Mouse (Mus musculus) ovary, postnatal 10 days (tissue): ENCODE data around the gene Sim2.

Experiments used
- DNase-seq: peaks from one replicate; pipeline ENCODE4 v3.0.0; 2022; ENCODE audit warnings: low spot score

The Sim2 gene

GRCm38 (mm10) chr16:94084711-94085602 is at the start of gene Sim2:
Gene Sim2, plus strand, starts transcription at chr16:94084931.
- no peak for DNase-seq

DNA sequence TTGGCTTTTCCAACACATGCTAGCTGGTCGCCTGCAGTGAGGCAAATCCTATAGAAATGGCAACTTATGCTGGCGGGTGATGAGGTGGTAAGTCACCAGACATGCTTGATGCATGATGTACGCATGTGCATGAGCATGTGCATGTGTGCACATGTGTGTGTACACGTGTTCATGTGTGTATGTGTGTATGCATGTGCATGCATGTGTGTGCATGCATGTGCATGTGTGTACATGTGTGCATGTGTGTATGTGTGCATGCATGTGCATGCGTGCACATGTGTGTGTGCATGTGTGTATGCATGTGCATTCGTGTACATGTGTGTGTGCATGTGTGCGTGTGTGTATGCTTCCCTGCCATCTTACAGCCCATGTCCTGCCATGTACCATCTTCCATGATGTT is 47.5 kb upstream of the Sim2 start:
- no peak for DNase-seq

DNA sequence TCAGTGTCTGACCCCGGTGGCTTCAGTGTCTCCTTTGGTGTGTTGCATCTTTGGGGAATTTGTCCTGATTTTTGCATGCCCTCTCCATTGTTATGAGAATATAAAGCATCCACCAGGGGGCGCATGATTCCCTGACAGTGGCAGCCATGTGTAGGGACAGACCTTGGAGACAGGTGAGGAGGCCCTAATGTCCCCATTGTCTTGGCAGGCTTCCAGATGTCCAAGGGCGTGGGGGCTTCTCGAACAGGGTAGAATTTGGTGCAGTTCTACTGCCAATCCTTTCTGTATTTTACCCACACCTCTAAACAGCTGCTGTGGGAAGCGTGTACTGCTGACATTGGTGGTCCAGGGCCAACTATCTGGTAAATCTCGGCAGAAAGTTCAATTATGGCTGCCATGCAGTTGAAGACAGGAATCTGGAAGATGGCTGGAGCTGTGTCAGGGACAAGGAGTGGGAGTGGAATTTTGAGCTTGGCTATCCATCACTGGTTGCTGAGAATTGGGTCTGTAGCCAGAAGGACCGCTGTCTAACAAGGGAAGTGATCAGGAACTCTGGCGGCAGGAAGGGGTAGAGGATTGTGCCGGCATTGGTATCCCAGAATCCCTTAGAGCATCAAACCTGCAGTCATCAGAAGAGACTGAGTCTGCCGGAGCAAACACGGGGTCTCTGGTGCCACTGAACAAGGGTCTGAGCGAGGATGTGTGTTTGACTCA is 46.3 kb upstream of the Sim2 start:
- no peak for DNase-seq

DNA sequence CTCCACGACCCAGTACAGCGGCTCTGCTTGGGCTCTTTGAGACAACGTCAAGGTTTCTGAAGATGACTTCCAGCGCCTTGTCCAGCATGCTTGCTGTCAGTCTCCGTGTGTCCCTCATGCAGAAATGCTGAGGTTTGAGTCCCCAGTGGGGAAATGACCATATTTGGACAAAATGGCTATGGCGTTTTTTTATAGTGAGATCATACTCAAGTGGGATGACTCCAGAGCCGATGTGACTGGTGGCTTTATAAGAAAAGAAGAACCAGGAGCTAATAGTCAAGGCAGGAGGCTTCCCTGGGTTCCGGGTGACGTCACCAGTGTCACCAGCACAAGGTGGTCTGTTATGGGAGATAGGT is 45.8 kb upstream of the Sim2 start:
- DNase-seq = no peak

- no peak for DNase-seq
Observed at GRCm38 (mm10) chr16:94040485-94040884, 44.2 kb upstream of the Sim2 start.

GRCm38 (mm10) chr16:94041065-94041712 is 43.5 kb upstream of the Sim2 start:
- DNase-seq = no peak

DNA sequence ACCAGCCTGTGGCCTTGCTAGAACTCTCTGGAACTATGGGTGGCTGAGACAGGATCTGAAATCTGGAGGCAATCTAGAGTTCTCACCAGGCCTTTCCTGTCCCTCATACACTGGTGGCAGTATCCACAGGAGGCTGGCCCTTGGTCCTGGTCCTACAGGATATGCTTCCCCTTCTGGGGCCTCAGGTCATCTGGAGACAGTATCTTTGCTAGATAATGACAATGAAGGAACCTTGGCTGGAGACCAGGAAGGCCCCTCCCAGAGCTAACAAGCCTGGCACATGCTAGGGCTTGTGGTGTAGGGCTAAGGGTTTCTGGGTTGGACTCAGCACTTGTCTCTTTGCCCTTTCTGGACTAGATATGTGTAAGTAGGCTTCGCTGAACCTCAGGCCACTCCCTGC is 40.9 kb upstream of the Sim2 start:
- DNase-seq = no peak

DNA sequence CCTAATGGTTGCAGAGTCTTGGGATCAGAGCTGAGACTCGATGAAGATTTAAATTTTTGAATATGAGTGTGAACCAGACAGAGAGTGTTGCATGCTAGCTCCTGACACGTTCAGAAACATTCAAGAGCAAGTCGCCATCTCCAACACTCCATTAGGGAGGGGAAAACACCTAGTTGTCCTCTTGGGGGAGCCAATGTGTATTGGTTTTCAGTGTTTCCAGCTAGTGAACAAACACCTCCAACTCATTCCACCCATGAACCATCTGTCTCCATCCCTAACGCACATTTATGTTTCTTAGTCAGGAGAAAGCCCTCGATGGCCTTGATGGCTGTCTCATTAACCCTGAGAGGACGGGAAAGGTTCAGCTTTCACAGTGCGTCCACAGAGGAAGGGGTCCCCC is 39.7 kb upstream of the Sim2 start:
- DNase-seq = no peak

- DNase-seq = no peak
Observed at GRCm38 (mm10) chr16:94050368-94050767, 34.4 kb upstream of the Sim2 start.

GRCm38 (mm10) chr16:94055176-94055575 is 29.6 kb upstream of the Sim2 start:
- DNase-seq = no peak

DNA sequence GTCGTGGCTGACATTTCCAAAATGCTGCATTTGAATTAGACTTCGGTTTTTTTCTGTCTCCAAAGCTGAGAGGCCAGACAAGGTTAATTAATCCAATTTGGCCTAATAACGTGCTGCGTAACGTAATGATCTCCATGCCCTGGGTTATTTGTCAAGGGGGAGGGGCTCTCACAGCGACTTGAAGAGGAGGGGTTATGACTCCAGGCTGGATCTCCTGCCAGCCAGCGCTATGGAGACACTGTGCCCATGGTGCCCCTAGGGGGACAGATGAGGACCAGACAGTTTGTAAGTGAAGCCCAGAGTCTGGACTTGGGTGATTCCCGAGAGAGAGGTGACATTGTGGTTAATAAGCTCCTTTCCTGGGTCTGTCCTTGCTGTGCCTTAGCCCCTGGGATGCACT is 29.2 kb upstream of the Sim2 start:
- DNase-seq = no peak

DNA sequence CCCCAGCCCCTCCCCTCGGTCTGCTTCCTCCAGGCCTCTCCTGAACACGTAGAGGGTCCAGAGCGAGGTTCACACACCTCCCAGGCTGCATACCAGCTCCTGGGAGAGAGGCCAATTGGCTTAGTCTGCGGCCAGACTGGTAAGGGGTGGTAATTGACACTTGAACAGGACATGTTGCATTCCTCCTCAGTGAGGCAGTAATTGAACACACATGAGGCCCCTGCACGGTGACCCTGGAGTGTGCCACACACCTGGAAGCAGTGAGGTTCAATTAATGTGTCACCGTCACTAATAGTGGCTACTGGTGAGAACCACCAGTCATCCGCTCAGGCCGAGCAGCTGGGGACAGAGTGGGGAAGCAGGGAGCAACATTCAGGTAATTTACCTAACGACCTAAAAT is 24.9 kb upstream of the Sim2 start:
- DNase-seq = no peak

DNA sequence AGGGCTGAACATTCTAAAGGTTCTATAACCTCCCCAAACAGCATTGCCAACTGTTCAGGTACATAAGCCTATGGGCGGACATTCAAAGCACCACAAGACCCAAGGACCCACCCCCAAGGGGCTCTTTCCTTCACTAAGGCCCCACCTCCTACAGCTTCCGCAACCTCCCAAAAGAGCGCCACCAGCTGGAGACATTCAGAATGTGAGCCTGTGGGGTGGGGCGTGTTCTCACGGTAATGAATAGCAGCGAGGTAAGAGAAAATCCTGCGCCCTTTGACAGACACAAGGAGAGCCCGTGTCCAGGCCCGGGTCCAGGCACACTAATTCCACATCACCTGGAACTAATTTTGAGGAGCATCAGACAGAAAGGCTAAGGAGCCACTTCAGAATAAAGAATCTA is 20.5 kb upstream of the Sim2 start:
- DNase-seq = no peak

- no peak for DNase-seq
Observed at GRCm38 (mm10) chr16:94065728-94066674, 18.7 kb upstream of the Sim2 start.

- no peak for DNase-seq
Observed at GRCm38 (mm10) chr16:94066771-94067170, 18.0 kb upstream of the Sim2 start.

GRCm38 (mm10) chr16:94067280-94067679 is 17.5 kb upstream of the Sim2 start:
- DNase-seq = no peak

DNA sequence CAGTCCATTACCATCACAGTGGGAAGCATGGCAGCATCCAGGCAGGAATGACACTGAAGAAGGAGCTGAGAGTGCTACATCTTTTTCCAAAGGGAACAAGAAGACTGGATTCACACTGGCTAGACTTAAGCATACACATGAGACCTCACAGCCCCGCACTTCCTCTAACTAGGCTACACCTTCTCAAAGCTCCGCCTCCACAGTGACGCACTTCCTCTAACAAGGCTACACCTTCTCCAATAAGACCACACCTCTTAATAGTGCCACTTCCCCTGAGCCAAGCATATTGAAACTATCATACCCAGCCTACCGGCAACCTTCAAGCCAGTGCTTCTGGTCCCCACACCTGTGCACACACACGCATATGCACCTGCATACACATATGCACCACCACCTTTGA is 15.7 kb upstream of the Sim2 start:
- DNase-seq = no peak

- DNase-seq = no peak
Observed at GRCm38 (mm10) chr16:94070920-94071319, 13.8 kb upstream of the Sim2 start.

DNA sequence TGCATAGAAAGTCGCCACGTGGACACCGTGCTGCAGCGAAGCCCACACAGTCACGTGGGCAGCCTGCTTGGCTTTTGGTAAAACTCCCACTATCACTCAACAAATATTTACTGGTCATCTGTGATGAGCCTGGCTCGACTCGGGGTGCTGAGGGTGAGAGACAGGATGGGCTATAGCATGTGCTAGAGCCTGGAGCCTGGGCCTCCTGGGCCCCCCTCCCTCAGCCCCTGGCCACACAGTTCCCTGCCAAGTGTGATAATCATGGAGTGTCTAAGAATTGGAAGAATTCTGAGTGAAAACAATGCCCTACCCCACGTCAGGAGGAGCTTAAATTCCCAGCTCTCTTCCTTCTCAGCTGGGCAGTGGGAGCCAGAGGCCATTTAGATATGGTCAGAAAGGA is 13.3 kb upstream of the Sim2 start:
- no peak for DNase-seq

- no peak for DNase-seq
Observed at GRCm38 (mm10) chr16:94075362-94076027, 9.2 kb upstream of the Sim2 start.

GRCm38 (mm10) chr16:94078318-94079074 is 6.2 kb upstream of the Sim2 start:
- DNase-seq = no peak
